Comparison of ENCODE assay signal across 8 mouse cellular contexts in genomic region chr5:110230780-110231461, GRCm38 (mm10). TPM values are rescaled to one million over a fixed set of nuclear protein-coding genes. Genes with fewer than 3 reads are reported as not detected.
DNase-seq lines count a peak whose midpoint lies in the region; ATAC-seq lines count a peak whose summit lies in the region.

TSS of gene Ankle2 (plus strand) at chr5:110231004.

- no peaks in the 10 kb centered on the region for H3K27me3 ChIP-seq in hindbrain, embryonic 12.5 days

- peak within 1 kb of the TSS; percentile 62 for H3K4me2 ChIP-seq in hindbrain, embryonic 12.5 days (replicated peaks)

- peak within 1 kb of the TSS; percentile 87 for H3K9ac ChIP-seq in hindbrain, embryonic 12.5 days

- WGBS in hindbrain, embryonic 12.5 days = under 1% methylated on average over 80 of the region's 81 CpGs

- H3K4me1 ChIP-seq in hindbrain, embryonic 12.5 days = peaks cover 20% of the 10 kb centered on the region

- H3K9me3 ChIP-seq in hindbrain, embryonic 12.5 days (replicated peaks) = no peaks in the 10 kb centered on the region

- H3K27ac ChIP-seq in hindbrain, embryonic 12.5 days = peak within 1 kb of the TSS; percentile 95

- H3K36me3 ChIP-seq in hindbrain, embryonic 12.5 days = peaks cover 14% of the 10 kb centered on the region

- H3K4me3 ChIP-seq in hindbrain, embryonic 12.5 days = peak within 1 kb of the TSS; percentile 89

- ATAC-seq in hindbrain, embryonic 12.5 days (ENCODE audit: low FRiP score) = peak; percentile 97

- DNase-seq in Muller cell, postnatal 12 days (ENCODE audit: inconsistent ontology term) = peak; percentile 96
- DNase-seq in cerebellum, adult 9-11 months = peak; percentile 91
- DNase-seq in frontal cortex, postnatal 10 days (ENCODE audit: low spot score in 2 of 2) = peak; percentile 82 to 92
- peak; percentile 90 to 91 for DNase-seq in layer of hippocampus, postnatal 14 days (ENCODE audit: low spot score in 2 of 2)
- peak; percentile 94 for DNase-seq in lung, postnatal 14 days
- DNase-seq in retina, adult 2 months (ENCODE audit: low read depth, low spot score) = peak; percentile 76
- peak; percentile 91 to 92 for DNase-seq in thymus, postnatal 36 days

RNA-seq across cellular contexts. Expression of gene Ankle2, which starts in this region (rescaled TPM):
- 36.7 and 38.6 TPM in 2 replicates for polyA plus RNA-seq in hindbrain, embryonic 12.5 days (2016; fragmentation: Nextera tagmentation; extraction: Ambion mirVana)
- 10 to 100 TPM; 33.2 to 33.9 TPM for total RNA-seq in layer of hippocampus, postnatal 14 days (2021)

Comparison
In these comparisons a context has a peak if more than half of its experiments do, and no peak if none do; other contexts are left out.
1. Peak in every context shown above with its lines: DNase-seq, ATAC-seq, H3K4me3 ChIP-seq and H3K27ac ChIP-seq.